Mouse (Mus musculus) small intestine, adult 2 months (tissue): Measurements from ENCODE around the gene Aqp8.

Experiments used
- CTCF ChIP-seq: fragments of 200-500 bp; IDR thresholded peaks from 2 replicates; pipeline ENCODE4 v1.5.1; 2012; ENCODE audit warnings: low read depth, mild to moderate bottlenecking, control low read depth, inconsistent platforms, low read length, moderate library complexity, mixed read lengths; ENCODE audit not compliant: insufficient replicate concordance, insufficient read length; ENCODE audit errors: extremely low read depth
- POLR2A ChIP-seq: fragments of 200-500 bp; IDR thresholded peaks from 2 replicates; pipeline ENCODE4 v1.6.1; 2012; ENCODE audit warnings: low read depth, mild to moderate bottlenecking, control low read depth, inconsistent platforms, low read length, moderate library complexity

DNA sequence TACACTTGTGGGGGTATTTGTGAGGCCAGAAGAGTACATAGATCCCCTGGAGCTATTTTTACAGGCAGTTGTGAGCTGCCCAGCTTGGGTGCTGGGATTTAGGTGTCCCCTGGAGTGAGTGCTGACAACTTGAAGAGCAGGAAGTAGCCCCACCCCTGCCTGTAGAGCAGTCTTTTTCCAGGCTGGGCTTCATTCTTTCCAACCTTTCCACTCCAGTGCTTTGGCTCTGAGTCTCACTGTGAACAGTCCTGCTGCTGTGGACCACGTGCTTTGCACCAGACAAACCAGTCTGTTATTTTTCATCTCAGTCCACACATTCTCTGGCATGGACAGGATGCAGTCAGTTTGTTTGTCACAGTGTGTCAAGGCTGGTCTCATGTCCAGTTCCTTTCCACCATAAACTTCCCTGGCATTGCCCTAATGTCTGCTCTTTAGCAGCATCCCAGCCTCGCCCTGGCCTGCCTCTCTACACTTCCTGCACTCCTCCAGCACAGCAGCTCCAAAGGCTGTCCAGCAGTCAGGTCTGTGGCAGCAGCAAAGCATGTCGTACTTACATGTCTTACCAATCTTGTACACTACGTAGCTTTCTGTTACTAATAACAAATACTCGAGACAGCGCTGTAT, 36.8 kb upstream of the Aqp8 start:
- TF ChIP-seq CTCF (no peak), POLR2A (no peak)
